Mouse (Mus musculus): ENCODE results near the gene Dkc1. TPM values are rescaled to one million over a fixed set of nuclear protein-coding genes. Genes with fewer than 3 reads are reported as not detected.

The Dkc1 gene
- polyA plus RNA-seq, 1 experiment from 2014 or later, result 184 TPM

DNA sequence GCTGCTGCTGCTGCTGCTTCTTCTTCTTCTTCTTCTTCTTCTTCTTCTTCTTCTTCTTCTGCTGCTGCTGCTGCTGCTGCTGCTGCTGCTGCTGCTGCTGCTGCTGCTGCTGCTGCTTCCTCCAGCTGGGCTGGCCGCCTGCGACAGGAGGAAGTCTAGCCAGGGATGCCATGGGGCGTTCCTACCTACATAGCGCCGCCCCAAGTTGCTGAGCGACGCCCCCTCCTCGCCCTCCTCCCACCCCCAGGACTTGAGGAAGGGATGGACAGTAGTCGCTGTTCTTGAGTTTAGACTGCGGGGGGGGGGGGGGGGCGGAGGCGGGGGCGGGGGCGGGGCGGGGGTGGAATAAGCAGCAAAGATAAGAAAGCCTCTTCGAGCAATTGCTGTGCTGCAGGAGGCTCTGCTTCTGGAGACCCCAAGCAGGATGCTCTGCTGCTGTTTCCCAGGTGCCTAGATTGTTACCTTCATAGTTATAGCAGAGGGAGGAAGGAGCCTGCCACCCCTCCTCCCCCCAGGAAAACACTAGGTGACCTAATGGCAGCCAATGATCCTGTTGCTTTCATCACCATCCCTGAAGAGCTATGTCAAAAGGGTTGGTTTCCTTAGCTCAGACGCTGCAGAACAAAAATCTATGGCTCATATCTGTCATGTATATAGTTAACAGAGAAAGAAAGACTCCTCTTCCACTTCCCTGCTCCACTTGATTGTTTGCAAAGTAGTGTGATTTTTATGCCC lies 10.7 kb upstream of the Dkc1 start, which contains the start of gene Gab3:
Gene Gab3 (minus strand): TSS at position 685 of the 735 bp plus-strand sequence.
- 5% methylated on average over 12 of the region's 17 CpGs for WGBS
- H3K9me3 ChIP-seq (ENCODE audit: low read depth, low read length), result no peaks in the 10 kb centered on the region
- no peak for TF ChIP-seq CTCF (IDR thresholded peaks at IDR 0.05; ENCODE audit: low read depth)
- H3K27ac ChIP-seq (ENCODE audit: low read depth), result peak within 1 kb of the TSS; percentile 58
- no peaks in the 10 kb centered on the region for H3K36me3 ChIP-seq (ENCODE audit: insufficient read depth)
- H3K4me2 ChIP-seq, result peak within 1 kb of the TSS; percentile 58
- ATAC-seq (ENCODE audit: insufficient read depth) (peak; percentile 97), DNase-seq (peak; percentile 77)
- H3K4me1 ChIP-seq (ENCODE audit: insufficient read depth), result no peaks in the 10 kb centered on the region
- H3K9ac ChIP-seq, result peak within 1 kb of the TSS; percentile 54
- peak within 1 kb of the TSS; percentile 47 for H3K4me3 ChIP-seq (ENCODE audit: low read depth, low read length)
- no peaks in the 10 kb centered on the region for H3K27me3 ChIP-seq (ENCODE audit: insufficient read depth, low read length)

DNA sequence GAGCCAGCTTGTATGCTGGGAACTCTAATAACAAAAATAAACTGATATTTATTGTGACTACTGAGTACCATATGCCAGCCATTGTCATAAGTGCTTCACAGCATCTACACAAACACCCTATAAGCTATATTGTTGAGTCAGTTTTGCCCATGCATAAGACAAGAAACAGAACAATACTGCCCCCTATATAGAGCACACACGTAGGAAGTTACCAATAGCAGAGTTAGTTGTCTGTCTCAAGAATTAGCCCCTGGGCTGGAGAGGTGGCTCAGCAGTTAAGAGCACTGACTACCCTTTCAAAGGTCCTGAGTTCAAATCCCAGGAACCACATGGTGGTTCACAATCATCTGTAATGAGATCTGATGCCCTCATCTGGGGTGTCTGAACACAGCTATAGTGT lies 10.0 kb upstream of the Dkc1 start:
- H3K27ac ChIP-seq (ENCODE audit: low read depth), result no peak overlapping the region
- H3K9me3 ChIP-seq (ENCODE audit: low read depth, low read length), result no peaks in the 10 kb centered on the region
- no peaks in the 10 kb centered on the region for H3K4me1 ChIP-seq (ENCODE audit: insufficient read depth)
- TF ChIP-seq CTCF (IDR thresholded peaks at IDR 0.05; ENCODE audit: low read depth), result 0 out of 2 replicates have a peak, but pooled peaks have one; percentile 4
- 21% methylated on average over 1 of the region's 1 CpGs for WGBS
- peak; percentile 30 for DNase-seq
- no peak overlapping the region for H3K9ac ChIP-seq
- H3K27me3 ChIP-seq (ENCODE audit: insufficient read depth, low read length), result no peaks in the 10 kb centered on the region
- H3K4me2 ChIP-seq, result no peak overlapping the region
- ATAC-seq (ENCODE audit: insufficient read depth), result no peak
- H3K4me3 ChIP-seq (ENCODE audit: low read depth, low read length), result no peak overlapping the region
- no peaks in the 10 kb centered on the region for H3K36me3 ChIP-seq (ENCODE audit: insufficient read depth)

DNA sequence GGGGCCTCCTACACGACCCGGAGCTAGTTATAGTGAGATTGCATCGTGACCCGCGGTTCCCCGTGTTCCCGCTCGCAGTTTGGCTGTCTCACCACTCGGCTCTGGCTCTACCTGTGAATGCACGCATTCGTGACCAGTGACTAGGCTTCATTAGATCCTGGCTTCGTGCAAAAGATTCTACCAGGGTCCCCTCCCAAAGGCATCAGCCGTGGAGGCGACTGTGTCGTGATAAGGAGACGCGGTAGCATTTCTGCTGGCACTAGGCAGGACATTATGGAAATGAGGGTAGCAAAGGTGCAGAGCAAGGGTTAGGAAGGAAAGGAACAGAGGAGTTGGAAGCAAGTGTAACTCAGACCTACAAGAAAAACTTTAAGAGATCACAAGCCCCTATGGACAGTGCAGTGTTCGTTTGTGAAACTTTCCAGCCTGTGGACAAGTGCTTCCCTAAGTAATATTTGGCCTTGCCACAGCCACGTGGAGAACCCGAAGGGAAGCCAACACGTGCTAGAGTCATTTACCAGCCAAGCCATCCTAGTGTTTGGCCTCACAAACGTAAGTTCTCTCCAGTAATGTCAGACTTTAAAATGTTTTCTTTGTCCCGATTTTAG lies 613 bp downstream of the Dkc1 start:
- H3K27ac ChIP-seq (ENCODE audit: low read depth), result peak overlapping the region; percentile 56; the same call in 1 of the 2 replicates
- WGBS, result 17% methylated on average over 23 of the region's 23 CpGs
- DNase-seq, result peak; percentile 50

DNA sequence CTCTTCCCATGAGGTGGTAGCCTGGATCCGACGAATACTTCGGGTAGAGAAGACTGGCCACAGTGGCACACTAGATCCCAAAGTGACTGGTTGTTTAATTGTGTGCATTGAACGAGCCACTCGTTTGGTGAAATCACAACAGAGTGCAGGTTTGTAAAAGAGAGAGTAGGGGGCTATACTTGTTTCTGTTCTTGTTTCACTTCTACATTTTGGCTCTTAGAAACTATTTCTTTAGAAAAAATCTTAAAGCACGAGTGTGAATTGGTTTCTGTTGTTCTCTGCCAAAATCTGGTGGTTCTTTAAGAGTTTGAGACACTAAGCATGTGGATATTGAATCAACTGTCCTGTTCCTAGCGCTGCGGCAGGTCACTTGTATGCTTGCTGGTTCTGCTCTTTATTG lies 3.1 kb downstream of the Dkc1 start:
- Histone ChIP-seq H3K36me3 (ENCODE audit: insufficient read depth) (peaks cover 33% of the 10 kb centered on the region), H3K9ac (no peak overlapping the region), H3K4me1 (ENCODE audit: insufficient read depth) (no peaks in the 10 kb centered on the region), H3K4me2 (no peak overlapping the region), H3K9me3 (ENCODE audit: low read depth, low read length) (no peaks in the 10 kb centered on the region), H3K4me3 (ENCODE audit: low read depth, low read length) (no peak overlapping the region), H3K27ac (ENCODE audit: low read depth) (no peak overlapping the region), H3K27me3 (ENCODE audit: insufficient read depth, low read length) (no peaks in the 10 kb centered on the region)
- ATAC-seq (ENCODE audit: insufficient read depth) (no peak), DNase-seq (no peak)
- no peak for TF ChIP-seq CTCF (IDR thresholded peaks at IDR 0.05; ENCODE audit: low read depth)
- 87% methylated on average over 8 of the region's 8 CpGs for WGBS

More for the DNA sequence above, 613 bp downstream of the Dkc1 start:
- Histone ChIP-seq H3K4me3 (ENCODE audit: low read depth, low read length) (peak overlapping the region; percentile 46), H3K9ac (peak overlapping the region; percentile 53), H3K4me1 (ENCODE audit: insufficient read depth) (no peaks in the 10 kb centered on the region), H3K27me3 (ENCODE audit: insufficient read depth, low read length) (no peaks in the 10 kb centered on the region), H3K4me2 (peak overlapping the region; percentile 62), H3K9me3 (ENCODE audit: low read depth, low read length) (no peaks in the 10 kb centered on the region), H3K36me3 (ENCODE audit: insufficient read depth) (peaks cover 24% of the 10 kb centered on the region)
- no peak for TF ChIP-seq CTCF (IDR thresholded peaks at IDR 0.05; ENCODE audit: low read depth)
- 0 out of 2 replicates have a peak, but pooled peaks have one; percentile 6 for ATAC-seq (ENCODE audit: insufficient read depth)

DNA sequence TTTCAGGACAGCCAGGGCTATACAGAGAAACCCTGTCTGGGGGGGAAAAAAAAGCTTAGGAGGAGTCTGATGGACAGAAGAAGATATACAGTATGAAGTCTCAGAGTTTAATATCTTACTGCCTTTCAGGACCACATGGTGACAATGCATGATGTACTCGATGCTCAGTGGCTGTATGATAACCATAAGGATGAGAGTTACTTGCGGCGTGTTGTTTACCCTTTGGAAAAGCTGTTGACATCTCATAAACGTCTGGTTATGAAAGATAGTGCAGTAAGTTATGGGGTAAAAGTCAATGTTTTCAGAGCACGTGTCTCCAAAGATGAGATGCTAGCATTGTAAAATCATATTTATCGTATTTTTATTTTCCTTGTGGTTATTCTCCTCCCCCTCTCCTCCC lies 6.6 kb downstream of the Dkc1 start:
- DNase-seq (no peak), ATAC-seq (ENCODE audit: insufficient read depth) (no peak)
- Histone ChIP-seq H3K9me3 (ENCODE audit: low read depth, low read length) (no peaks in the 10 kb centered on the region), H3K9ac (no peak overlapping the region), H3K4me1 (ENCODE audit: insufficient read depth) (no peaks in the 10 kb centered on the region), H3K36me3 (ENCODE audit: insufficient read depth) (peaks cover 60% of the 10 kb centered on the region), H3K27me3 (ENCODE audit: insufficient read depth, low read length) (no peaks in the 10 kb centered on the region), H3K4me3 (ENCODE audit: low read depth, low read length) (no peak overlapping the region), H3K4me2 (no peak overlapping the region), H3K27ac (ENCODE audit: low read depth) (no peak overlapping the region)
- TF ChIP-seq CTCF (IDR thresholded peaks at IDR 0.05; ENCODE audit: low read depth), result no peak
- 67% methylated on average over 6 of the region's 6 CpGs for WGBS

DNA sequence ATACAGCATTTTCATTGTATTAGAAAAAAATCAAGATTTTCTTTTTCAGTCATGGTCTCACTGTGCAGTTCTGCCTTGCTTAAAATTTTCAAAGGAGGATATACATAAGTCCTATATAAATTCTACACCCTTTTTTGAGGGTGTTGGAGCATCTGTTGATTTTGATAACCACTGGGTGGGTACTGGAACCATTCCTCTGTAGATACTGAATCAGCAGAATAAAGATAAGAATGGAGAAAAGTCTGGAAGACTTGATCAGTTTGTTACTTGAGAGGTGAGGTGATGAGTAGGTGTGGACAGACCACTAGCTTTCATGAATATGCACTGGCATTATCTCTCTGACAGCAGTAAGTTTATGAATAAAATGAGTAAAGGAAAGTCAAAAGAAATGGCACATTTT lies 19.9 kb downstream of the Dkc1 start:
- ATAC-seq (ENCODE audit: insufficient read depth), result no peak
- Histone ChIP-seq H3K27me3 (ENCODE audit: insufficient read depth, low read length) (no peaks in the 10 kb centered on the region), H3K36me3 (ENCODE audit: insufficient read depth) (peaks cover 31% of the 10 kb centered on the region; the same call in 1 of the 2 replicates), H3K27ac (ENCODE audit: low read depth) (no peak overlapping the region), H3K4me1 (ENCODE audit: insufficient read depth) (no peaks in the 10 kb centered on the region), H3K4me2 (no peak overlapping the region), H3K9me3 (ENCODE audit: low read depth, low read length) (no peaks in the 10 kb centered on the region), H3K4me3 (ENCODE audit: low read depth, low read length) (no peak overlapping the region), H3K9ac (no peak overlapping the region)
- no peak for DNase-seq
- TF ChIP-seq CTCF (IDR thresholded peaks at IDR 0.05; ENCODE audit: low read depth), result no peak

DNA sequence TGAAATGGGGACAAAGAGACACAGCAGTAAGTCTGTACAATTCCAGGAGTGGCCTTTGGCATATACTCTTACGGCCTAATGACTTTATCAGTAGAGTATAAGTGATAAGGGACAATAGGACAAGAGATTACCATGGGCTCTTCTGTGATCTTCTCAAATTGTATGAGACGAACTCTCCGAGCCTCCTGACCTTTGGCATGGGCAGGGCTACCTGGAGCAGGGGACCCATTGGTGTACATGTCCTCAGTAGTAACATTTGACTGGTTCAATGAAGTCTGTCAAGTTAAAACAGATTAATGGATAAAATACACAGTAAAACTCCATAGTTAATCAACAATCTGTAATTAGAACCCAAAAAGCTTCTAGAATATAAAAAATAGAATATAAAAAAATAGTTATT lies 30.0 kb downstream of the Dkc1 start:
- H3K4me2 ChIP-seq, result no peak overlapping the region
- H3K27ac ChIP-seq (ENCODE audit: low read depth), result no peak overlapping the region
- H3K27me3 ChIP-seq (ENCODE audit: insufficient read depth, low read length), result no peaks in the 10 kb centered on the region
- H3K9ac ChIP-seq, result no peak overlapping the region
- H3K36me3 ChIP-seq (ENCODE audit: insufficient read depth), result peaks cover 21% of the 10 kb centered on the region
- TF ChIP-seq CTCF (IDR thresholded peaks at IDR 0.05; ENCODE audit: low read depth), result no peak
- H3K4me1 ChIP-seq (ENCODE audit: insufficient read depth), result no peaks in the 10 kb centered on the region
- H3K4me3 ChIP-seq (ENCODE audit: low read depth, low read length), result no peak overlapping the region
- DNase-seq, result no peak
- ATAC-seq (ENCODE audit: insufficient read depth), result no peak
- H3K9me3 ChIP-seq (ENCODE audit: low read depth, low read length), result no peaks in the 10 kb centered on the region
- 77% methylated on average over 3 of the region's 3 CpGs for WGBS
